Mouse (Mus musculus) liver, embryonic 14.5 days (tissue): ENCODE data around the gene Slc5a1. TPM values are rescaled to one million over a fixed set of nuclear protein-coding genes. Genes with fewer than 3 reads are reported as not detected.

ENCODE experiments used
- ATAC-seq: fragments of 200-750 bp; cut with Nextera tagmentation; 2 replicates; pipeline ENCODE4 v1.8.0; 2017; ENCODE audit warnings: moderate number of reproducible peaks, mild to moderate bottlenecking, moderate library complexity; ENCODE audit not compliant: insufficient read depth
- DNase-seq, 3 experiments: peaks; one replicate each; pipeline ENCODE4 v3.0.0-alpha.2; 2012 to 2013; ENCODE audit warnings: low read depth in 3 of 3, low spot score in 3 of 3
- H3K27ac ChIP-seq: fragments of 300-500 bp; sonication (generic); 2 replicates; pipeline ENCODE4 v1.5.1; 2014; ENCODE audit warnings: moderate library complexity, mild to moderate bottlenecking, control low read depth, inconsistent platforms
- H3K27me3 ChIP-seq: fragments of 300-500 bp; sonication (generic); 2 replicates; pipeline ENCODE4 v1.6.1; 2014; ENCODE audit warnings: mild to moderate bottlenecking, low read length, moderate library complexity; ENCODE audit not compliant: control insufficient read depth, insufficient read depth
- H3K36me3 ChIP-seq: fragments of 300-500 bp; sonication (generic); replicated peaks from 2 replicates; pipeline ENCODE4 v1.6.1; 2014; ENCODE audit warnings: low read depth; ENCODE audit not compliant: control insufficient read depth, insufficient read depth
- H3K4me1 ChIP-seq, 2 experiments: fragments of 200-500 bp in 1 of 2; fragments of 300-500 bp in 1 of 2; sonication (generic) in 1 of 2; replicated peaks; 2 replicates each; pipeline ENCODE4 v1.6.1; 2012 to 2014; ENCODE audit warnings: antibody characterized with exemption in 1 of 2, inconsistent platforms in 1 of 2, low read length in 1 of 2; ENCODE audit not compliant: control insufficient read depth in 2 of 2, insufficient read depth in 2 of 2
- H3K4me2 ChIP-seq: fragments of 300-500 bp; sonication (generic); 2 replicates; pipeline ENCODE4 v1.6.1; 2014; ENCODE audit warnings: low read depth, mild to moderate bottlenecking, control low read depth, moderate library complexity
- H3K4me3 ChIP-seq, 2 experiments: fragments of 200-500 bp in 1 of 2; fragments of 300-500 bp in 1 of 2; sonication (generic) in 1 of 2; 2 replicates each; pipeline ENCODE4 v1.5.1; 2012 to 2014; ENCODE audit warnings: low read depth in 2 of 2, low read length in 2 of 2, mild to moderate bottlenecking in 2 of 2, control low read depth in 1 of 2, inconsistent platforms in 1 of 2, moderate library complexity in 1 of 2; ENCODE audit not compliant: insufficient read depth in 1 of 2
- H3K9ac ChIP-seq: fragments of 300-500 bp; sonication (generic); replicated peaks from 2 replicates; pipeline ENCODE4 v1.6.1; 2014; ENCODE audit warnings: mild to moderate bottlenecking, control low read depth, moderate library complexity
- H3K9me3 ChIP-seq: fragments of 300-500 bp; sonication (generic); 2 replicates; pipeline ENCODE4 v1.6.1; 2016; ENCODE audit warnings: low read length, mixed read lengths; ENCODE audit not compliant: control insufficient read depth
- CTCF ChIP-seq: IDR thresholded peaks from 2 replicates; pipeline ENCODE4 v1.5.1; 2016; ENCODE audit warnings: antibody characterized with exemption, low read depth, control low read depth
- EP300 ChIP-seq: IDR thresholded peaks from 2 replicates; pipeline ENCODE4 v1.6.1; 2016; ENCODE audit warnings: antibody characterized with exemption, low read depth
- WGBS: fragments of 180-500 bp; shearing (Covaris S2); extraction: QIAGEN DNeasy Blood & Tissue Kit; methylation state at CpG from one replicate; pipeline ENCODE4 v1.1.7; 2014; ENCODE audit not compliant: insufficient replicate concordance; 5-methylcytosine and 5-hydroxymethylcytosine counted together
- polyA plus RNA-seq, 2 experiments: library from polyadenylated mRNA; depleted of rRNA in 1 of 2; stranded (reverse) in 1 of 2; unstranded in 1 of 2; fragments of >200 nt; fragmentation: Nextera tagmentation in 1 of 2; extraction: Ambion mirVana in 1 of 2; gene quantifications; 2 replicates each; pipeline versions ENCODE4 v1.2.1 to v1.2.3; 2012 to 2014

Slc5a1 gene
- polyA plus RNA-seq, 2 experiments: not detected

- no peaks in the 10 kb centered on the region for H3K27me3 ChIP-seq
- H3K36me3 ChIP-seq: no peaks in the 10 kb centered on the region
- peaks cover 0 to 7% of the 10 kb centered on the region in 2 experiments; a peak in 2 of 4 replicates for H3K4me1 ChIP-seq
- no peak overlapping the region for H3K27ac ChIP-seq
- no peak overlapping the region for H3K4me3 ChIP-seq
- H3K9ac ChIP-seq: no peak overlapping the region
- H3K9me3 ChIP-seq: no peaks in the 10 kb centered on the region
- DNase-seq: no peak
- no peak for TF ChIP-seq CTCF
- no peak for TF ChIP-seq EP300
- WGBS: 35% methylated on average over 7 of the region's 7 CpGs
- no peak overlapping the region for H3K4me2 ChIP-seq
- ATAC-seq: no peak
Measured at GRCm38 (mm10) chr5:33206328-33206727, 102.3 kb downstream of the Slc5a1 start.

GRCm38 (mm10) chr5:33207136-33207535, 103.1 kb downstream of the Slc5a1 start:
- TF ChIP-seq CTCF (no peak), EP300 (no peak)
- H3K9me3 ChIP-seq: no peaks in the 10 kb centered on the region
- H3K36me3 ChIP-seq: no peaks in the 10 kb centered on the region
- H3K9ac ChIP-seq: no peak overlapping the region
- ATAC-seq (no peak), DNase-seq (no peak)
- no peak overlapping the region for H3K27ac ChIP-seq
- no peaks in the 10 kb centered on the region for H3K27me3 ChIP-seq
- WGBS: 49% methylated on average over 9 of the region's 9 CpGs
- H3K4me3 ChIP-seq: no peak overlapping the region
- H3K4me1 ChIP-seq: peaks cover 0 to 7% of the 10 kb centered on the region in 2 experiments; a peak in 2 of 4 replicates
- H3K4me2 ChIP-seq: no peak overlapping the region

- Histone ChIP-seq H3K36me3 (no peaks in the 10 kb centered on the region), H3K9me3 (no peaks in the 10 kb centered on the region), H3K9ac (no peak overlapping the region), H3K27me3 (no peaks in the 10 kb centered on the region), H3K4me2 (no peak overlapping the region), H3K4me1 (peaks cover 0 to 7% of the 10 kb centered on the region in 2 experiments; a peak in 2 of 4 replicates), H3K27ac (no peak overlapping the region), H3K4me3 (no peak overlapping the region)
- WGBS: 49% methylated on average over 14 of the region's 14 CpGs
- ATAC-seq (no peak), DNase-seq (no peak)
- 0 out of 2 replicates have a peak, but pooled peaks have one; percentile 23 for TF ChIP-seq EP300
- TF ChIP-seq CTCF: no peak
Measured at GRCm38 (mm10) chr5:33208533-33209245, 104.7 kb downstream of the Slc5a1 start.

- Histone ChIP-seq H3K9me3 (no peaks in the 10 kb centered on the region), H3K4me3 (no peak overlapping the region), H3K27me3 (no peaks in the 10 kb centered on the region), H3K36me3 (no peaks in the 10 kb centered on the region), H3K4me1 (peaks cover 0 to 3% of the 10 kb centered on the region in 2 experiments; a peak in 2 of 4 replicates), H3K9ac (no peak overlapping the region), H3K27ac (no peak overlapping the region), H3K4me2 (no peak overlapping the region)
- ATAC-seq (no peak), DNase-seq (no peak)
- TF ChIP-seq EP300 (no peak), CTCF (no peak)
- WGBS: 74% methylated on average over 3 of the region's 3 CpGs
Measured at GRCm38 (mm10) chr5:33210515-33210914, 106.5 kb downstream of the Slc5a1 start.

GRCm38 (mm10) chr5:33211254-33211653, 107.2 kb downstream of the Slc5a1 start:
- TF ChIP-seq CTCF (no peak), EP300 (no peak)
- 65% methylated on average over 5 of the region's 5 CpGs for WGBS
- no peak overlapping the region for H3K4me3 ChIP-seq
- no peak overlapping the region for H3K4me2 ChIP-seq
- no peak overlapping the region for H3K9ac ChIP-seq
- no peak overlapping the region for H3K27ac ChIP-seq
- no peak for DNase-seq
- no peaks in the 10 kb centered on the region for H3K27me3 ChIP-seq
- no peak for ATAC-seq
- H3K36me3 ChIP-seq: no peaks in the 10 kb centered on the region
- H3K4me1 ChIP-seq: peaks cover 0 to 3% of the 10 kb centered on the region in 2 experiments; a peak in 2 of 4 replicates
- H3K9me3 ChIP-seq: no peaks in the 10 kb centered on the region

Other genes with a start within 250 kb of the Slc5a1 start
- 3.7 and 4.2 TPM in 2 replicates for gene Prr14l, start 250.0 kb upstream of the Slc5a1 start, polyA plus RNA-seq (2012; rRNA removed)
- 6.5 and 8.7 TPM in 2 replicates for gene Prr14l, start 250.0 kb upstream of the Slc5a1 start, polyA plus RNA-seq (2014; fragmentation: Nextera tagmentation; extraction: Ambion mirVana)
- 7.3 and 8.3 TPM in 2 replicates for gene Depdc5, start 240.5 kb upstream of the Slc5a1 start, polyA plus RNA-seq (2012; rRNA removed)
- gene Depdc5, start 240.5 kb upstream of the Slc5a1 start, polyA plus RNA-seq (2014; fragmentation: Nextera tagmentation; extraction: Ambion mirVana): 7.1 and 7.5 TPM in 2 replicates
- gene Ywhah, start 85.4 kb upstream of the Slc5a1 start, polyA plus RNA-seq (2012; rRNA removed): 102 and 132 TPM in 2 replicates
- gene Ywhah, start 85.4 kb upstream of the Slc5a1 start, polyA plus RNA-seq (2014; fragmentation: Nextera tagmentation; extraction: Ambion mirVana): 183 and 201 TPM in 2 replicates
- gene Spon2, start 114.2 kb downstream of the Slc5a1 start, polyA plus RNA-seq (2012; rRNA removed): 6.9 and 7.6 TPM in 2 replicates
- 10.4 and 12.0 TPM in 2 replicates for gene Spon2, start 114.2 kb downstream of the Slc5a1 start, polyA plus RNA-seq (2014; fragmentation: Nextera tagmentation; extraction: Ambion mirVana)
- gene Ctbp1, start 170.8 kb downstream of the Slc5a1 start, polyA plus RNA-seq (2012; rRNA removed): 85.0 and 107 TPM in 2 replicates
- 165 and 191 TPM in 2 replicates for gene Ctbp1, start 170.8 kb downstream of the Slc5a1 start, polyA plus RNA-seq (2014; fragmentation: Nextera tagmentation; extraction: Ambion mirVana)
- 47.2 and 54.4 TPM in 2 replicates for gene Maea, start 231.3 kb downstream of the Slc5a1 start, polyA plus RNA-seq (2012; rRNA removed)
- gene Maea, start 231.3 kb downstream of the Slc5a1 start, polyA plus RNA-seq (2014; fragmentation: Nextera tagmentation; extraction: Ambion mirVana): 40.0 and 46.1 TPM in 2 replicates